Mouse (Mus musculus) forebrain, embryonic 11.5 days (tissue): ENCODE measurements at regions not wholly inside any gene's neighbourhood (a gene's known extent, or its start where the extent isn't known, plus 50 kb on each side); places are given as distances from the start of the nearest gene placed in this dataset.

Experiments used
- ATAC-seq: fragments of 200-750 bp; cut with Nextera tagmentation; replicated peaks from 2 replicates; pipeline ENCODE4 v1.8.0; 2017; ENCODE audit warnings: moderate TSS enrichment; ENCODE audit not compliant: low FRiP score
- DNase-seq: peaks from one replicate; pipeline ENCODE4 v3.0.0-alpha.2; 2017; ENCODE audit warnings: low spot score
- H3K27ac ChIP-seq: fragments of 300-500 bp; sonication (generic); 2 replicates; pipeline ENCODE4 v1.5.1; 2014; ENCODE audit warnings: low read depth, low read length
- H3K27me3 ChIP-seq: fragments of 300-500 bp; sonication (generic); 2 replicates; pipeline ENCODE4 v1.6.1; 2014; ENCODE audit warnings: mild to moderate bottlenecking, low read length, mixed read lengths; ENCODE audit not compliant: control insufficient read depth, insufficient read depth
- H3K36me3 ChIP-seq: fragments of 300-500 bp; sonication (generic); 2 replicates; pipeline ENCODE4 v1.6.1; 2014; ENCODE audit warnings: mild to moderate bottlenecking, low read length, moderate library complexity, mixed read lengths; ENCODE audit not compliant: control insufficient read depth, insufficient read depth
- H3K4me1 ChIP-seq: fragments of 300-500 bp; sonication (generic); replicated peaks from 2 replicates; pipeline ENCODE4 v1.6.1; 2014; ENCODE audit warnings: low read length, mixed read lengths; ENCODE audit not compliant: control insufficient read depth, insufficient read depth
- H3K4me2 ChIP-seq: fragments of 300-500 bp; sonication (generic); 2 replicates; pipeline ENCODE4 v1.6.1; 2014; ENCODE audit warnings: low read depth, mild to moderate bottlenecking, low read length, moderate library complexity, mixed read lengths; ENCODE audit not compliant: severe bottlenecking
- H3K4me3 ChIP-seq: fragments of 300-500 bp; sonication (generic); 2 replicates; pipeline ENCODE4 v1.5.1; 2014; ENCODE audit warnings: low read depth, low read length
- H3K9ac ChIP-seq: fragments of 300-500 bp; sonication (generic); 2 replicates; pipeline ENCODE4 v1.6.1; 2014; ENCODE audit warnings: low read length
- H3K9me3 ChIP-seq: fragments of 300-500 bp; sonication (generic); 2 replicates; pipeline ENCODE4 v1.6.1; 2016; ENCODE audit warnings: low read length, mixed read lengths; ENCODE audit not compliant: control insufficient read depth
- WGBS: fragments of 180-500 bp; shearing (Covaris S2); extraction: QIAGEN DNeasy Blood & Tissue Kit; methylation state at CpG from one replicate; pipeline ENCODE4 v1.1.7; 2014; 5-methylcytosine and 5-hydroxymethylcytosine counted together

DNA sequence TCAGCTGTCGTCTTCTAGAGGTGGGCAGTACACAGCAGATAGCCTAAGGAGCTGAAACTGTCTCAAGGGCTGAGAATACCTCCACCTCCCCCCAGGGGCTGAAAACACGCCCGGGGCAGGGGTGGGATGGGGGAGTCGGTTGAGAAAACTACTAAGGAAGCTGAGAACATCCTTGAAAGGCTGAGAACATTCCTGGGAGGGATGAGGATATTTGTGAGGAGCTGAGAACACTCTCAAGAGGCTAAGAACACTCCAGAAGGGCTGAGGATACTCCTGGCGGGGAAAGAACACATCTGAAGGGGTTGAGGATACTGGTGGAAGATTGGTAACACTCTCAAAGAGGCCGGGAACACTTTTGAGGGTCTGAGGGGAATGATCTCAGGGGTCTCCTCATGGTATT is 81.3 kb upstream of the Gm9887 start:
- Histone ChIP-seq H3K27ac (no peak overlapping the region), H3K4me2 (no peak overlapping the region), H3K9ac (no peak overlapping the region), H3K4me3 (no peak overlapping the region), H3K27me3 (no peaks in the 10 kb centered on the region), H3K36me3 (no peaks in the 10 kb centered on the region), H3K4me1 (no peaks in the 10 kb centered on the region), H3K9me3 (no peaks in the 10 kb centered on the region)
- DNase-seq = peak; percentile 13
- ATAC-seq = no peak
- WGBS = 85% methylated on average over 6 of the region's 6 CpGs

- no peaks in the 10 kb centered on the region for H3K36me3 ChIP-seq
- no peak overlapping the region for H3K27ac ChIP-seq
- no peak overlapping the region for H3K4me2 ChIP-seq
- ATAC-seq (no peak), DNase-seq (no peak)
- H3K4me3 ChIP-seq = no peak overlapping the region
- no peaks in the 10 kb centered on the region for H3K4me1 ChIP-seq
- H3K27me3 ChIP-seq = no peaks in the 10 kb centered on the region
- no peak overlapping the region for H3K9ac ChIP-seq
- WGBS = 89% methylated on average over 10 of the region's 10 CpGs
- H3K9me3 ChIP-seq = no peaks in the 10 kb centered on the region
These were observed 80.7 kb upstream of the Gm9887 start for GRCm38 (mm10) chr12:69452986-69453385.

DNA sequence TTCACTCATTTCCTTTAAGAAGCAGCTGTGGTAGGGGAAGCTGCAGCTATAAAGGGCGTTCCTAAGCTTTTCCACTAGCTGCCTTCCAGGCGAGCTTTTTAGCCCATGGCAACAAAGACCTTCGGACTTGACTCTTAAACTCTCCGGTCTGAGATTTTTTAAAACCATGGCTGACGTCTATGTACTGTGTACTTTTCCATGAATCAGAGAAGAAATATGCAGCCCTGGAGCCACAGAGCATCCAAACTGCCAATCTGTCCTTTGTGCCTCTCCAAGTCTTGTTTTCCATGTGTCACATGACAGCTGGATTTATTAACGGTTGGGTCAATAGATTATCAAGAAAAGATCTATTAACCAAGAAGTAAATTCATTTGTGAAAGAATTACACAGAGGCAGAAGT is 78.9 kb upstream of the Gm9887 start:
- no peaks in the 10 kb centered on the region for H3K9me3 ChIP-seq
- DNase-seq (no peak), ATAC-seq (no peak)
- no peak overlapping the region for H3K27ac ChIP-seq
- no peak overlapping the region for H3K4me2 ChIP-seq
- 77% methylated on average over 6 of the region's 6 CpGs for WGBS
- H3K4me3 ChIP-seq = no peak overlapping the region
- H3K4me1 ChIP-seq = peaks cover 6% of the 10 kb centered on the region; the same call in 1 of the 2 replicates
- H3K36me3 ChIP-seq = no peaks in the 10 kb centered on the region
- H3K27me3 ChIP-seq = no peaks in the 10 kb centered on the region
- no peak overlapping the region for H3K9ac ChIP-seq

DNA sequence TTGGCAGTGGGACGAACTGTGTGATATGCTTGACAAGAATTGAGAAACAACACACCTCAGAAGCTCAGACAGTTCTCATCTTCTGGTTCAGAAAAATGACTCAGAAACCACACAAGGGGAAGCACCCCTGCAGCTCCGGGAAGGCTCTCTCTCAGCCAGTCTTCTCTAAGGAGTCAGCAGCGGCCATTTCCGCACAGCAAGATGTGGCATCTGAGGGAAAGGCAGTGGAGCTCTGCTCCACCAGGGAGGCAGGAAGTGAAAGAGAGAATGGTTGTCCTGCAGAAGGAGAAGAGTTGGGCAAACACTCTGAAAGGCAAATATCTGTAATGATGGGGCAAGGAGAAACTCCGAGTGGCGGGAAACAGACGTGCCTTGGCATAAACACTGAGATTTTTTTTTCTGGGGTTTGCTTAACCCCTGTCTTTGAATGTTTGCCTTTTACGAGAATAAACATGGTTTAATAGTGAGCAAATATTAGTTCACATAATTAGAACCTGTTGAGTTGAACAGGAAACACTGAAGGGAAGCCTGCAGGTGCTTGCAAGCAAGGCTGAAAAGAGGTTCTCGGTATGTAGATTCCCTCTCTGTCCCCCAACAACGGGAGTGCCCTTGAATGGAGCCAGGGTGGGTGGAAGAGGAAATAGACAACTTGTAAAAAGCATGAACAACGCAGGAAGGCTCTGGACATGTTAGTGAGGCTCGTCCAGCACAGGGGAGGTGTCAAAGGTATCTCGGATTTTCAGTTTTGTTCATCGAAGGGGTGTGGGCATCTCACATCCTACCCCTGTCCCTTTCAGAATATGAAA is 75.9 kb upstream of the Gm9887 start:
- Histone ChIP-seq H3K4me1 (peaks cover 7% of the 10 kb centered on the region; the same call in 1 of the 2 replicates), H3K27me3 (no peaks in the 10 kb centered on the region), H3K36me3 (no peaks in the 10 kb centered on the region), H3K9me3 (no peaks in the 10 kb centered on the region), H3K9ac (no peak overlapping the region), H3K4me2 (no peak overlapping the region), H3K27ac (no peak overlapping the region), H3K4me3 (no peak overlapping the region)
- 72% methylated on average over 14 of the region's 14 CpGs for WGBS
- ATAC-seq (no peak), DNase-seq (no peak)

DNA sequence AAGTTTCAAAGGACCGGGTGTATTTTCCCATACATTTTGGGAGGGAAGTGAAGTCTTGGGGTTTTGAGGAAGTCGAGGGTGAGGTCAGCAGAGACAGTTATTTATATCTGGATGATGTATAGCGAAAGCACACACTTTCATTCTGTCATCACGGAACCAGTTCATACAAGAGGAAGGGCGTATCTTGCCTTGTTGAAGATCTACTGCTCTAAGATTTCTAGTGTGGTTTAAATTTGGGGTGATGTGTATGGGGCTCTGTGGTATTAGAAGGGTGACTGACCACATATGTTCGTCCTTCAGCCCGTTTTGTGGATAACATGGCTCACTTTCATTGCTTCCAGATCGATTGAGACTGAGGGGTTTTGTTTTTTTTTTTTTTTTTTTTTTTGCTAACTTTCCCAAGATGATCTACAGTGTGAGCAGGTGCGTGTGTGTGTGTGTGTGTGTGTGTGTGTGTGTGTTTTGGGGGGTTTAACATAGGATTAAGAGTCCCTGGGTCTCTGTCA is 75.1 kb upstream of the Gm9887 start:
- H3K4me3 ChIP-seq = no peak overlapping the region
- DNase-seq (no peak), ATAC-seq (no peak)
- H3K27ac ChIP-seq = no peak overlapping the region
- H3K9ac ChIP-seq = no peak overlapping the region
- no peak overlapping the region for H3K4me2 ChIP-seq
- H3K36me3 ChIP-seq = no peaks in the 10 kb centered on the region
- 78% methylated on average over 9 of the region's 9 CpGs for whole genome bisulfite sequencing
- no peaks in the 10 kb centered on the region for H3K9me3 ChIP-seq
- H3K27me3 ChIP-seq = no peaks in the 10 kb centered on the region
- peaks cover 7% of the 10 kb centered on the region; the same call in 1 of the 2 replicates for H3K4me1 ChIP-seq

DNA sequence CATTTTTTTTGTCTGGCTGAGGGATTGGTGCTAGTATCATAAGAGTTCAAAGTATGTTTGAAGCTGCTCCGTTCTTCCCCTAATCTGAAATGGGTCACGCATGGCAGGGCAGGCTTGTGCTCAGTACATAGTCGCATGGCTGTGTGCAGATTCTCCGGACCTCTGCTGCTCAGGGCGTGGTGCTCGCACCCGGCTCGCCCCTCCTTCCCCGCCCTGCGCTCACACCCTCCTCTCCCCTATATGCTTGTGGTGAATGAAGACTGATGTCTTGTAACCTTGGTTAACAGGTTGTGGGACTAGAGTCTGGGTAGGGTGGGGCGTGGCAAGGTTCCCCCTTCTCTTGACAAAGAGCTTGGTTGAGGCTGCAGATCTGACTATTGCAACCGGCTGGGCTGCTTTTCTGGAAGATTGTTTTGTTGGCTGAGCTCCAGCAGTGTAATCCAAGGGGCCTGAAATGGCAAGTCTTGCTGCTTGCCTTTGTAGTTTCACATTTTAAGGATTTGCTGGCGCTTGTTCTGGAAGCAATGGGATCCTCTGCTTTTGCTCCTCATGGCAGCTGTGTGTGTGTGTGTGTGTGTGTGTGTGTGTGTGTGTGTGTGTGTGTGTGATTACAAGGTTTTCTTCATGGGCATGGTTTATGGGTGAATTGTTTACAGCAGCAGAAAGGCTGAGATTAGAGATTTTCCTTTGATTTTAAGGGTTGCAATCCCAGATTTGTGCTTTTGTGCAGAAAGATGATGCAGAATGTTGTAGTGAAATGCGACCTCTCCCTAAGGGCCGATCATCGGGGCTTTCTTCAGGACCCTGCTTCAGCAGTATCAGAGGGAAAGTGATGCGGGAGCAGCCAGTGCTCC is 74.4 kb upstream of the Gm9887 start:
- H3K9me3 ChIP-seq = no peaks in the 10 kb centered on the region
- 40% methylated on average over 17 of the region's 17 CpGs for WGBS
- DNase-seq = peak; percentile 69
- H3K4me3 ChIP-seq = peak overlapping the region; percentile 6; the same call in 1 of the 2 replicates
- peaks cover 7% of the 10 kb centered on the region; the same call in 1 of the 2 replicates for H3K4me1 ChIP-seq
- no peaks in the 10 kb centered on the region for H3K36me3 ChIP-seq
- ATAC-seq = peak; percentile 85
- H3K4me2 ChIP-seq = peak overlapping the region; percentile 39
- H3K27ac ChIP-seq = peak overlapping the region; percentile 31
- H3K27me3 ChIP-seq = no peaks in the 10 kb centered on the region
- peak overlapping the region; percentile 33 for H3K9ac ChIP-seq

GRCm38 (mm10) chr12:69446085-69446467 is 73.8 kb upstream of the Gm9887 start:
- Histone ChIP-seq H3K36me3 (no peaks in the 10 kb centered on the region), H3K9me3 (no peaks in the 10 kb centered on the region), H3K27me3 (no peaks in the 10 kb centered on the region), H3K4me1 (peaks cover 7% of the 10 kb centered on the region; the same call in 1 of the 2 replicates), H3K27ac (peak overlapping the region; percentile 31), H3K4me2 (peak overlapping the region; percentile 39), H3K9ac (peak overlapping the region; percentile 33), H3K4me3 (no peak overlapping the region)
- peak; percentile 63 for ATAC-seq
- WGBS = 13% methylated on average over 10 of the region's 10 CpGs
- no peak for DNase-seq

DNA sequence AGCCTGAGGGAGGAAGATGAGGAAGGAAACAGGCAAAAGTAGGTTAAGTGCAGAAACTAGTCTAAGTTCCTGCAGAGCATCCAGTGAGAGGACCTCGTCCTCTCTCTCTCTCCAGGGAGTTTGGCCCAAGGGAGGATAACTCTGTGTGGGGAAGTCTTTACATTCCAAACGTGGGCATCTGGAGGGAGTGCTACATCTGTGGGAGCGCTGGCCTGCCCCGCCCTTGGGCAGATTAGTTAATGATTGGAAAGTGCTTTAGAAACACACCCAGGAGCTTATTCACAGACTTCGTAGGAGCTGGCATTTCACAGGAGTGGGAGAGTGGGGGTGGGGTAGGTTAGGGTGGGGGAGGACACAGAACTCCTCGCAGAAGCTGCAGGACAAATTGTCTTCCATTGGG is 70.1 kb upstream of the Gm9887 start:
- H3K9me3 ChIP-seq = no peaks in the 10 kb centered on the region
- no peak overlapping the region for H3K9ac ChIP-seq
- no peak overlapping the region for H3K4me3 ChIP-seq
- peaks cover 7% of the 10 kb centered on the region; the same call in 1 of the 2 replicates for H3K4me1 ChIP-seq
- DNase-seq (no peak), ATAC-seq (no peak)
- 13% methylated on average over 6 of the region's 6 CpGs for WGBS
- H3K27me3 ChIP-seq = no peaks in the 10 kb centered on the region
- no peak overlapping the region for H3K27ac ChIP-seq
- H3K4me2 ChIP-seq = no peak overlapping the region
- H3K36me3 ChIP-seq = no peaks in the 10 kb centered on the region
